Mouse (Mus musculus): ENCODE measurements around the gene Pcmt1.

DNA sequence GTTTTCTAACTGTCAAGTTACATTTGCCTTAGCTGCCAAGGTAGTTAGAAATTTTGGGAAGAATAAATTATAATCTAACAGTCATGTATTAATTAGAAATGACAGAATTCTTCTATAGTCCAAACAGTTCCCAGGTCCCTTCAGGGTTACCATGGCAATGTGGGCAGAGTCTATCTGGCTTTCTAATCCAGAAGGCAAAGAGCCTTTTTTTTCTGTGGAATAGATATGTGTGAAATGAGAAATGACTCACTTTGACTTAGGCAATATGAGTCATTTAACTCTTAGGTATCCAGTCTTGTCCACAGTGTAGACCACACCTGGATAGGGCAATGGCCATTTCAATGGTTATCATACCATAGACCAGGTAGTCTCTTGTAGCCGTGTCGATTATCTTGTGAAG lies 99.5 kb downstream of the Pcmt1 start:
- no peak for TF ChIP-seq MYOG (IDR thresholded peaks at IDR 0.05; ENCODE audit: control insufficient read depth in 1 of 3, insufficient read depth in 1 of 3, insufficient read length in 2 of 3, low read depth in 2 of 3)
- TF ChIP-seq POLR2A (IDR thresholded peaks at IDR 0.05; ENCODE audit: insufficient read length, low read depth) = no peak
- no peak for TF ChIP-seq USF1 (IDR thresholded peaks at IDR 0.05; ENCODE audit: low read depth)
- no peak for TF ChIP-seq MYOD1 (IDR thresholded peaks at IDR 0.05; ENCODE audit: control insufficient read depth in 1 of 3, insufficient read length in 2 of 3, low read depth in 2 of 3)
- TF ChIP-seq POLR2AphosphoS2 (IDR thresholded peaks at IDR 0.05; ENCODE audit: insufficient read length, low read depth) = no peak
- TF ChIP-seq TCF12 (IDR thresholded peaks at IDR 0.05; ENCODE audit: insufficient read depth, poor library complexity, severe bottlenecking) = no peak
- no peak for TF ChIP-seq TCF3 (IDR thresholded peaks at IDR 0.05; ENCODE audit: insufficient read length, low read depth)

Data from myocyte (in vitro differentiated cells).